Mouse (Mus musculus) testis, postnatal 10 days (tissue): ENCODE measurements around the gene Gm15128.
"Not testable (repeated sequence)": the region's sequence is repeated elsewhere in the genome, so short reads cannot be mapped to it uniquely, and the experiment has no call there.

Experiments
- DNase-seq: peaks from one replicate; pipeline ENCODE4 v3.0.0; 2021; ENCODE audit warnings: low spot score

The Gm15128 gene

GRCm38 (mm10) chrX:147765691-147766090 lies at the start of gene Gm15128:
Gene Gm15128, plus strand, starts transcription at chrX:147765991.
- DNase-seq = not testable (repeated sequence)
